Mouse (Mus musculus): Measurements from ENCODE around the gene Uhrf1. TPM values are rescaled to one million over a fixed set of nuclear protein-coding genes. Genes with fewer than 3 reads are reported as not detected.
"Not testable (repeated sequence)": the region's sequence is repeated elsewhere in the genome, so short reads cannot be mapped to it uniquely, and the experiment has no call there.

Gene Uhrf1
- 198 and 199 TPM in 2 replicates for polyA plus RNA-seq (2016; fragmentation: Nextera tagmentation; extraction: Ambion mirVana)

GRCm38 (mm10) chr17:56303160-56303846 is at the start of gene Uhrf1:
Uhrf1 (plus strand) TSS chr17:56303321.
- peak within 1 kb of the TSS; percentile 83 for H3K4me3 ChIP-seq (replicated peaks)
- peak; percentile 83 for ATAC-seq (ENCODE audit: insufficient number of reproducible peaks, insufficient read depth, low FRiP score, low TSS enrichment, low read depth)
- under 1% methylated on average over 43 of the region's 43 CpGs for WGBS

GRCm38 (mm10) chr17:56254695-56255094 is 48.4 kb upstream of the Uhrf1 start:
- Histone ChIP-seq H3K4me3 (replicated peaks) (no peak overlapping the region), H3K4me2 (no peak overlapping the region), H3K27ac (no peak overlapping the region), H3K9ac (replicated peaks) (no peak overlapping the region), H3K4me1 (replicated peaks) (peaks cover 36% of the 10 kb centered on the region), H3K36me3 (peaks cover 21% of the 10 kb centered on the region), H3K9me3 (no peaks in the 10 kb centered on the region), H3K27me3 (no peaks in the 10 kb centered on the region)
- ATAC-seq (ENCODE audit: insufficient number of reproducible peaks, insufficient read depth, low FRiP score, low TSS enrichment, low read depth) = no peak
- 82% methylated on average over 4 of the region's 4 CpGs for WGBS

More at GRCm38 (mm10) chr17:56303160-56303846, at the start of gene Uhrf1:
- Histone ChIP-seq H3K9ac (replicated peaks) (peak within 1 kb of the TSS; percentile 84), H3K27me3 (no peaks in the 10 kb centered on the region), H3K27ac (peak within 1 kb of the TSS; percentile 95), H3K4me2 (peak within 1 kb of the TSS; percentile 97), H3K4me1 (replicated peaks) (peaks cover 42% of the 10 kb centered on the region), H3K36me3 (peaks cover 30% of the 10 kb centered on the region), H3K9me3 (no peaks in the 10 kb centered on the region; the same call in 1 of the 2 replicates)

GRCm38 (mm10) chr17:56255429-56255828 is 47.7 kb upstream of the Uhrf1 start:
- 19% methylated on average over 9 of the region's 9 CpGs for WGBS

GRCm38 (mm10) chr17:56255863-56256238 is 47.3 kb upstream of the Uhrf1 start:
- whole genome bisulfite sequencing = 0% methylated on average over 32 of the region's 32 CpGs
- ATAC-seq (ENCODE audit: insufficient number of reproducible peaks, insufficient read depth, low FRiP score, low TSS enrichment, low read depth) = peak; percentile 90

More at GRCm38 (mm10) chr17:56255429-56255828, 47.7 kb upstream of the Uhrf1 start:
- no peaks in the 10 kb centered on the region for H3K27me3 ChIP-seq
- H3K9me3 ChIP-seq = no peaks in the 10 kb centered on the region
- H3K4me3 ChIP-seq (replicated peaks) = peak overlapping the region; percentile 72; the same call in 1 of the 2 replicates
- H3K9ac ChIP-seq (replicated peaks) = no peak overlapping the region
- peak overlapping the region; percentile 67; the same call in 1 of the 2 replicates for H3K27ac ChIP-seq
- peaks cover 42% of the 10 kb centered on the region for H3K4me1 ChIP-seq (replicated peaks)
- peak overlapping the region; percentile 78; the same call in 1 of the 2 replicates for H3K4me2 ChIP-seq
- H3K36me3 ChIP-seq = peaks cover 28% of the 10 kb centered on the region
- no peak for ATAC-seq (ENCODE audit: insufficient number of reproducible peaks, insufficient read depth, low FRiP score, low TSS enrichment, low read depth)

GRCm38 (mm10) chr17:56256239-56256881 is 46.8 kb upstream of the Uhrf1 start, which contains the start of gene Fem1a:
Fem1a (plus strand) TSS chr17:56256810.
- no peaks in the 10 kb centered on the region for H3K27me3 ChIP-seq
- H3K4me3 ChIP-seq (replicated peaks) = peak within 1 kb of the TSS; percentile 72
- H3K9ac ChIP-seq (replicated peaks) = peak within 1 kb of the TSS; percentile 65
- ATAC-seq (ENCODE audit: insufficient number of reproducible peaks, insufficient read depth, low FRiP score, low TSS enrichment, low read depth) = peak; percentile 89
- H3K4me2 ChIP-seq = peak within 1 kb of the TSS; percentile 96
- H3K36me3 ChIP-seq = peaks cover 37% of the 10 kb centered on the region
- H3K27ac ChIP-seq = peak within 1 kb of the TSS; percentile 87
- WGBS = under 1% methylated on average over 28 of the region's 28 CpGs
- no peaks in the 10 kb centered on the region for H3K9me3 ChIP-seq
- peaks cover 37% of the 10 kb centered on the region for H3K4me1 ChIP-seq (replicated peaks)

More at GRCm38 (mm10) chr17:56255863-56256238, 47.3 kb upstream of the Uhrf1 start:
- peak overlapping the region; percentile 45 for H3K9ac ChIP-seq (replicated peaks)
- H3K27ac ChIP-seq = peak overlapping the region; percentile 87
- peak overlapping the region; percentile 78 for H3K4me2 ChIP-seq
- peaks cover 32% of the 10 kb centered on the region for H3K36me3 ChIP-seq
- H3K4me1 ChIP-seq (replicated peaks) = peaks cover 42% of the 10 kb centered on the region
- no peaks in the 10 kb centered on the region for H3K9me3 ChIP-seq
- peak overlapping the region; percentile 72 for H3K4me3 ChIP-seq (replicated peaks)
- H3K27me3 ChIP-seq = no peaks in the 10 kb centered on the region

- peaks cover 46% of the 10 kb centered on the region for H3K36me3 ChIP-seq
- no peak overlapping the region for H3K27ac ChIP-seq
- 9% methylated on average over 58 of the region's 58 CpGs for WGBS
- no peaks in the 10 kb centered on the region for H3K9me3 ChIP-seq
- no peak for ATAC-seq (ENCODE audit: insufficient number of reproducible peaks, insufficient read depth, low FRiP score, low TSS enrichment, low read depth)
- H3K9ac ChIP-seq (replicated peaks) = peak overlapping the region; percentile 65
- H3K4me2 ChIP-seq = peak overlapping the region; percentile 96
- H3K4me1 ChIP-seq (replicated peaks) = peaks cover 36% of the 10 kb centered on the region
- H3K4me3 ChIP-seq (replicated peaks) = peak overlapping the region; percentile 72
- H3K27me3 ChIP-seq = no peaks in the 10 kb centered on the region
These were observed 45.8 kb upstream of the Uhrf1 start for GRCm38 (mm10) chr17:56257181-56257894.

- H3K9ac ChIP-seq (replicated peaks); H3K27me3 ChIP-seq; H3K9me3 ChIP-seq; ATAC-seq (ENCODE audit: insufficient number of reproducible peaks, insufficient read depth, low FRiP score, low TSS enrichment, low read depth); H3K27ac ChIP-seq: not testable (repeated sequence)
- Histone ChIP-seq H3K4me3 (replicated peaks) (0 out of 2 replicates have a peak overlapping the region, but pooled peaks have one; percentile 72), H3K36me3 (peaks cover 55% of the 10 kb centered on the region), H3K4me2 (peak overlapping the region; percentile 96; the same call in 1 of the 2 replicates), H3K4me1 (replicated peaks) (peaks cover 36% of the 10 kb centered on the region)
- WGBS = 94% methylated on average over 19 of the region's 19 CpGs
These were observed 44.9 kb upstream of the Uhrf1 start for GRCm38 (mm10) chr17:56258269-56258668.

- 0 out of 2 replicates have a peak overlapping the region, but pooled peaks have one; percentile 96 for H3K4me2 ChIP-seq
- H3K9ac ChIP-seq (replicated peaks); ATAC-seq (ENCODE audit: insufficient number of reproducible peaks, insufficient read depth, low FRiP score, low TSS enrichment, low read depth); H3K4me3 ChIP-seq (replicated peaks); H3K27me3 ChIP-seq; H3K9me3 ChIP-seq; H3K27ac ChIP-seq: not testable (repeated sequence)
- peaks cover 55% of the 10 kb centered on the region for H3K36me3 ChIP-seq
- peaks cover 36% of the 10 kb centered on the region for H3K4me1 ChIP-seq (replicated peaks)
- 72% methylated on average over 2 of the region's 2 CpGs for whole genome bisulfite sequencing
These were observed 44.3 kb upstream of the Uhrf1 start for GRCm38 (mm10) chr17:56258812-56259211.

GRCm38 (mm10) chr17:56259301-56260037 is 43.7 kb upstream of the Uhrf1 start:
- H3K36me3 ChIP-seq = peaks cover 55% of the 10 kb centered on the region
- no peaks in the 10 kb centered on the region for H3K9me3 ChIP-seq
- no peaks in the 10 kb centered on the region for H3K27me3 ChIP-seq
- H3K4me3 ChIP-seq (replicated peaks) = no peak overlapping the region
- peak overlapping the region; percentile 14; the same call in 1 of the 2 replicates for H3K9ac ChIP-seq (replicated peaks)
- H3K4me1 ChIP-seq (replicated peaks) = peaks cover 36% of the 10 kb centered on the region
- WGBS = 90% methylated on average over 10 of the region's 10 CpGs
- no peak overlapping the region for H3K27ac ChIP-seq
- ATAC-seq (ENCODE audit: insufficient number of reproducible peaks, insufficient read depth, low FRiP score, low TSS enrichment, low read depth) = no peak
- no peak overlapping the region for H3K4me2 ChIP-seq

GRCm38 (mm10) chr17:56261166-56261565 is 42.0 kb upstream of the Uhrf1 start:
- WGBS = 76% methylated on average over 3 of the region's 3 CpGs
- no peak overlapping the region for H3K4me3 ChIP-seq (replicated peaks)
- H3K27me3 ChIP-seq = no peaks in the 10 kb centered on the region
- no peak overlapping the region for H3K9ac ChIP-seq (replicated peaks)
- H3K4me1 ChIP-seq (replicated peaks) = peaks cover 36% of the 10 kb centered on the region
- ATAC-seq (ENCODE audit: insufficient number of reproducible peaks, insufficient read depth, low FRiP score, low TSS enrichment, low read depth) = no peak
- peaks cover 63% of the 10 kb centered on the region for H3K36me3 ChIP-seq
- no peak overlapping the region for H3K27ac ChIP-seq
- H3K9me3 ChIP-seq = no peaks in the 10 kb centered on the region
- no peak overlapping the region for H3K4me2 ChIP-seq

All from limb, embryonic 12.5 days (tissue).